Mouse (Mus musculus): ENCODE measurements at regions not wholly inside any gene's neighbourhood (a gene's known extent, or its start where the extent isn't known, plus 50 kb on each side); places are given as distances from the start of the nearest gene placed in this dataset.
"Not testable (repeated sequence)": the region's sequence is repeated elsewhere in the genome, so short reads cannot be mapped to it uniquely, and the experiment has no call there.

DNA sequence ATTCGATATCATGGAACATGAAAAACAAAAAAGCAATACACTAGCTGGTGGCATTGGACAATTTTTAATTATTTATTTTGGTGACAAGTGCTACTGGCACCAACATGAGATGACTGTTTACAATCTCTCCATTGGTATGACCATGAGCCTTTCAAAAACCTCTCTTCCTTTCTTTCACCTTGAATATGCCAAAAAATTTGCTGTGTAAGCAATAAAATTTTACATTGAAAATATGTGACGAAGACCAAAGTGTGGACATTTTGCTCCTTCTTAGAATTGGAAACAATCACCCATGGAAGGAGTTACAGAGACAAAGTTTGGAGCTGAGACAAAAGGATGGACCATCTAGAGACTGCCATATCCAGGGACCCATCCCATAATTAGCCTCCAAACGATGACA is 83.4 kb upstream of the Gm49339 start:
- not testable (repeated sequence) for H3K4me3 ChIP-seq; DNase-seq (ENCODE audit: low spot score in 2 of 2)

DNA sequence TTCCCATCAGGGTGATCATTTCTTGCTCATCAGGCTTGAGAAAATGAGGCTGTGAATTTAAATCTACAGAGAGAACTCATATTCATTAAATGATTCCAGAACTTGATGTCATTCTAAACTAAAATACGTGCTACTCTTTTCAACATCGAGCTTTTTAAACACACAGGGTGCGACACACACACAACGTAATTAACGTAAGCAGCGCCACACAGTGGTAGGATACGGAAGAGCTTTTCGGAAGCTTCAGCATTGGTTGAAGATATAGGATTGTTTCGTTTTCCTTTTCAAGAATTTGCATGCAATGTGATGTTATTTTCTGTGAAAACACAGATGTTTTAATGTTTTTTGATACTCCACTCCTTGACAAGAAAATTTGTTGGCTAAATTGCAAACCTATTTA is 75.3 kb upstream of the Gm49339 start:
- TF ChIP-seq CTCF (conservative IDR thresholded peaks at IDR 0.05) = peak; percentile 88
- H3K27ac ChIP-seq = no peak overlapping the region
- DNase-seq (ENCODE audit: low spot score in 2 of 2) = peak; percentile 59 to 70
- H3K4me3 ChIP-seq = no peak overlapping the region

More for the DNA sequence above, 83.4 kb upstream of the Gm49339 start:
- not testable (repeated sequence) for H3K27ac ChIP-seq

DNA sequence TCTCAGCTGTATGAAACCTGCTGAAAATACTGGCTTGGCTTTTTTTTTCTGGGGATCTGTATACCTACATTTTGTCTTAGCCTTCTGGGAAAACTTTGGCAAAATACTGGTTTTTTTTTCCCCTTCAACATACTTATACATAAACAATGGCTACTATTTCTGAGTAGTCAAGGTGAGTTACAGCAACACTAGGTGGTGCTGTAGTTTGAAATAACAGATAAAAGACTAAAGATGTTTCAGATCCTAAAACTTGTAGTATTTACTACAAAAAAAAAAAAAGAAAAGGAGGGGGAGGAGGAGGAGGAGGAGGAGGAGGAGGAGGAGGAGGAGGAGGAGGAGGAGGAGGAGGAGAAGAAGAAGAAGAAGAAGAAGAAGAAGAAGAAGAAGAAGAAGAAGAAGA is 67.6 kb upstream of the Gm49339 start:
- no peak for DNase-seq (ENCODE audit: low spot score in 2 of 2)
- no peak overlapping the region for H3K4me3 ChIP-seq
- no peak for TF ChIP-seq CTCF (conservative IDR thresholded peaks at IDR 0.05)
- no peak overlapping the region for H3K27ac ChIP-seq

DNA sequence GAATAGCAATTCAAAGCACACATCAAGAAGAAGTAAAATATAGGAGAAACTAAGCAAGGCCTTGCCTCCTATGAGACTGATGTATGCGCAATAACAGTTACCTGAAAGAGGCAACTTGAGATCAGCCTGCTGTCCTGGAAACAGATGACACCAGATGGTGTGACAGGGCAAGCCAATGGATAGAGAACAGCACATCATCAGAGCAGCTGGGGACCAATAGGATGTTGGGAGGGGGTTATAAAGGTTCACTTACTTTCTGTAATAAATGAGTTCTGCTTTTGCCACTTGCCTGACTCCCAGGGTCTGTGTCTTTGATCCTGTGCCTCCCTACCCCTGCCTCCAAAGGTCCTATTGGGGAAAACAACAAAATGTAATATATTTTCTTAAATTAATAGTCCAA is 65.9 kb upstream of the Gm49339 start:
- no peak overlapping the region for H3K4me3 ChIP-seq
- TF ChIP-seq CTCF (conservative IDR thresholded peaks at IDR 0.05) = no peak
- H3K27ac ChIP-seq = no peak overlapping the region
- DNase-seq (ENCODE audit: low spot score in 2 of 2) = no peak

- no peak for DNase-seq (ENCODE audit: low spot score in 2 of 2)
- H3K27ac ChIP-seq = no peak overlapping the region
- no peak overlapping the region for H3K4me3 ChIP-seq
- TF ChIP-seq CTCF (conservative IDR thresholded peaks at IDR 0.05) = no peak
Observed at GRCm38 (mm10) chr10:51416723-51417122, 63.7 kb upstream of the Gm49339 start.

DNA sequence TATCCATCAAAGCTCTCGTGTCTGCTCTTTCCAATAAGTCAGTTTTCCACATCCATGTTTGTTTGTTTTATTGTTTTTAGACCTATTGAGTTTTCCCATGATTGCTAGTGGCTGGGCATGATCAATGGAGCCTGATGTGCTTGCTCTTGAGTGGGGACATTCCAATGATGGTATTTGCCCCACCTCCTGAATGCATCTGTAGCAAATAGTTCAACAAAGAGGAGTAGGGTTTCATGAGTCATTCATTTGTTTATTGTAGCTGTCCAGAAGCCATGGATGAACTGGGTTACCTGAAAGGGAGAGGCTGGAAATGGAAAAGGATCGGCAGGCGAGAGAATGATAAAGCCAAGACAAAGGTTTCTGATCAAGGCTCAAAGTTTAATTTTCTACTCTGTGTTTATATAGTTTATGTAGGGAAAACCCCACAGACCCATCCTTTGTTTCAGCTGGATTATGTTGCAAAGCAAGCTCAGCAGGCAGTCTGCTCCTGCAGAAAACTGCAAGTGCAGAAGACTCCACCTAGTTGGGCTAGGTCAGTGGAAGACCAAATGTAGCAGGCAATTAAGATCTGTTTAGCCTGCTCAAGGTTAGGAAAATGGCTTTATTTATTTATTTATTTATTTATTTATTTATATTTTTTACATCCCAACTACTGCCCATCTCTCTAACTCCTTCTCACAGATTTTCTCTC is 63.0 kb upstream of the Gm49339 start:
- no peak for TF ChIP-seq CTCF (conservative IDR thresholded peaks at IDR 0.05)
- Histone ChIP-seq H3K27ac (no peak overlapping the region), H3K4me3 (no peak overlapping the region)
- DNase-seq (ENCODE audit: low spot score in 2 of 2) = no peak

GRCm38 (mm10) chr10:51418550-51418949 is 61.9 kb upstream of the Gm49339 start:
- no peak for DNase-seq (ENCODE audit: low spot score in 2 of 2)
- TF ChIP-seq CTCF (conservative IDR thresholded peaks at IDR 0.05) = no peak
- H3K27ac ChIP-seq = no peak overlapping the region

GRCm38 (mm10) chr10:51422501-51422900 is 57.9 kb upstream of the Gm49339 start:
- Histone ChIP-seq H3K4me3 (no peak overlapping the region), H3K27ac (no peak overlapping the region)
- peak; percentile 11; the same call in 1 of the 2 replicates for TF ChIP-seq CTCF (conservative IDR thresholded peaks at IDR 0.05)
- no peak for DNase-seq (ENCODE audit: low spot score in 2 of 2)

More at GRCm38 (mm10) chr10:51418550-51418949, 61.9 kb upstream of the Gm49339 start:
- no peak overlapping the region for H3K4me3 ChIP-seq
